Mouse (Mus musculus) common myeloid progenitor, adult 5-6 weeks (primary cell): Measurements from ENCODE around the gene Nrxn3. TPM values are rescaled to one million over a fixed set of nuclear protein-coding genes. Genes with fewer than 3 reads are reported as not detected.

Experiments used
- ATAC-seq: replicated peaks from 2 replicates; pipeline ENCODE4 v1.8.0; 2016; ENCODE audit warnings: low read depth, mild to moderate bottlenecking, moderate TSS enrichment, inconsistent platforms; ENCODE audit not compliant: poor library complexity, severe bottlenecking
- total RNA-seq: library from RNA; stranded (forward); fragments of 200-1000, 187-1606 nt; gene quantifications from 2 replicates; pipeline ENCODE4 v1.2.3, GENCODE M21; 2017

The Nrxn3 gene
- total RNA-seq, 1 experiment from 2014 or later: not detected

- no peak for ATAC-seq
These were observed 1256.5 kb downstream of the Nrxn3 start for GRCm38 (mm10) chr12:89979190-89979589.

DNA sequence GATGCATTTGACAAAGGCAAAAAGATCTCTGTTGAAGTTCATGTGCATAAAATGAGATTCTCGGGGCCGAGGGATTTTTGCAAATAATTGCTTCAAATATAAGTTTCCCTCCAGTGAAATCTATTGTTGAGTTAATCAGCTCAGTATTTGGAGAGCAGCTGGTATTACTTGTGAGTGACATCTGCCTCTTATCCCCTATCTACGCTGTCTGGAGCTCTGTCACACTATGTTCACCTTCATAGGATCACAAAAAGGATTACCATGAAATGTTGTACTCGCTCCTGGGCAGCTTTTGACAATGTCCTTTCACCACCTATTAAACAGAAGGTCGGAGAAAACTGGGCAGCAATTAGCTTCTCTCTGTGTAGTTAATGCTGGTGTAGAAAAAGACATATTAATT, 1259.8 kb downstream of the Nrxn3 start:
- no peak for ATAC-seq

DNA sequence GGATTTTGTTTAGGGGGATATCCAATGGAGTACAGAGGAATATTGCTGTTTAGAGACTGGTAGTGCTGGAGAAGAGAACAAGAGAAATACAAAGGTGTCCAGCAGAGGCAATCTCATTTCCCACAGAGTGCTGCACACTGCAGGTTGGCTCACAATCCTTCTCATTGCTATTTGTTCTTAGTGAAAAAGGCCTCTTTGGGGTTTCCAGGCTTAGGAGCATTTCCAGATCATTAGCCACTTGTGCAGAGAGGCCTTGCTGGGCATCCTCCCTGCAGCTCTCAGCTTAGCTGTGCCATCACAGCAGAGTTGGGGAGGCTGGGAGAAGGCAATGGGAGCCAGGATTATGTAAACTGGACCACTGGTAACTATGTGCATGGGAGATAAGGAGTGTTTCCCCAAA, 1260.7 kb downstream of the Nrxn3 start:
- no peak for ATAC-seq

DNA sequence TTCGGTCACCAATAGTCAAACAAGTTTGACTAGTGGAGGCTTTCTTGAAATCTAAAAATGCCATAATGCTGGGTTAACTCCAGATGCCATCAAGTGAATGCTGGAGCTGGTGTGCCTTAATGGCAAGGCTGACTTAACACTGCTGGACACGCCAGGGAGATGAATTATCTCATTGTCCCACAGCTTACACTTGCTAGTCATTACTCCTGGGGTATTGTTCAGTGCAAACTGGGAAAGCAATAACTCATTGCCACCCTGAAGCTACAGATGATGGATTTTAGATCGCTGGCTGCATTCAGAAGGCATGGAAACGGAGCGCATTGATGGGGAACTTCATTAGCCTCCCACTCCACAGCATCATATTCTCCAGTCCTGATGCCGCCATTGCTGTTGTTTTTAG, 1263.5 kb downstream of the Nrxn3 start:
- ATAC-seq: no peak

- ATAC-seq: no peak
These were observed 1270.6 kb downstream of the Nrxn3 start for GRCm38 (mm10) chr12:89993273-89993672.

GRCm38 (mm10) chr12:89995392-89995791, 1272.7 kb downstream of the Nrxn3 start:
- no peak for ATAC-seq

GRCm38 (mm10) chr12:90010280-90010679, 1287.6 kb downstream of the Nrxn3 start:
- no peak for ATAC-seq

DNA sequence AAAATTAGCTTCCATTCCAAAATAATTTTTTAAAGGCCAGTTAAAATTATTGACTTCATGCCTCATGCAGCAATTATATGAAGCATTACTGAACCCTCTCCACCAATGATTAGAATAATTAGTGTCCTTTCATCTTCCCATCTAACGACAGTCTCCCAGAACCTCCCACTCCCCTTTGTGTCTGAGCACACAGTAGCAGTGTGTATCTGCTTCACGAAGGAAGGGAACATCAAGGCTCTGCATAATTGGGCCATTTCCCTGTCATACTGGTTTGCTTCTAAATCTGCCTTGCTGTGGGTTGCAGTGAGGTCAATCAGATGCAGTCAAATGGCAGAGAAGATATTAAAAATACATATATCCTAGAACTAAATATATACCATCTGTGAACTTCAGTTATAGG, 1291.3 kb downstream of the Nrxn3 start:
- no peak for ATAC-seq

DNA sequence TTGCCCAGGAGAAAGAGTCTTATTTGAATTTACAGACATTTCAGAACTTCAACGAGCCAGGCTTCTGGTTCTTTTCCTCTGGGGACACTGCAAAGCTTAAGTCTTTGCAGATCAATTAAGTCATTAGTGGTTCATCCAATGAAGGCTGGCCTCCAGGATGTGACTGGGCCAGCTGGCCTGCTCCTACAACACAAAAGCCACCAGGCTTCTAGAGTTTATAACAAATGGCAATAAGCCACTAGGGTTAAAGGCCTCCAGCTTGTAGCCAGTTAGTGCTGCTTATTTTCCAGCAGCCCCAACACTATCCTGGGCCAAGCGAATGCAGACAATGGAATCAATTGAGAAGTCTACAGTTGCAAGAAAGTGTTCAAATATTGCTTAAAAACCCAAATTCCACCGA, 1304.3 kb downstream of the Nrxn3 start:
- ATAC-seq: no peak

DNA sequence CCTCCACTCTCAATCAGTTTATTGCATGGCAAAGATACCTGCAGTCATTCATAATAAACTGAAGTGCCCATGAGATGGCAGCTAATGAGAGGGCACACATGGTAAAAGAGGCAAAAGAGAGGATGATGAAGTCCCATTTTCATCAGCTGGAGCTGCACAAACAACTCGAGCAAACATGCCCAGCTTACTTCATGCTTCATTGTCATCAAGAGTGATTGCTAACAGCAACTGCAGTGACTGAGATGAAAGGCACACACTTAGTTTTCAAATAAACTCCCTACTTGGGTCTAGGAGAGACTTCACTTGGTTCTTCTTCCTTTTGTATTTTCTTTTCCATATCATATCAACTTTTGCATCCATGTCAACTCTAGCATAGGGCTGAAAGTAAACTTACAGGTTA, 1318.4 kb downstream of the Nrxn3 start:
- no peak for ATAC-seq

- no peak for ATAC-seq
These were observed 1333.6 kb downstream of the Nrxn3 start for GRCm38 (mm10) chr12:90056256-90056655.

- ATAC-seq: no peak
These were observed 1337.1 kb downstream of the Nrxn3 start for GRCm38 (mm10) chr12:90059786-90060185.

DNA sequence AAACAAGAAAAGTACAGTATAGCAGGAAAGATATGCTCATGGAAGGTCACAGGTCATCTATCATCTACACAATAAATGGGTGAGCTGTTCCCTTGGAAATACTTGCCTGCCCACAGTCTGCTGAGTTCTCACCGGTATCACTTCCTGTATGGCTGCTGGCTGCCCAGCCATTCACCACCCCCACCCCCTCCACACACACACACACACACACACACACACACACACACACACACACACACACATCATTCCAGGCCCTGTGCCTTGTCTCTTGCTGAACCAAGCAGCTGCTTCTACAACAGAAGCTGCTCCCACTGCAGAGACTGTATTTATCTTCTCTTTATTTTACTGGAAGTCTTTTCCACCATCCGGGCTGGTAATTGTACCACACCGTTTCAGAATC, 1338.6 kb downstream of the Nrxn3 start:
- ATAC-seq: 0 out of 2 replicates have a peak, but pooled peaks have one; percentile 39

GRCm38 (mm10) chr12:90062219-90062618, 1339.5 kb downstream of the Nrxn3 start:
- ATAC-seq: no peak

DNA sequence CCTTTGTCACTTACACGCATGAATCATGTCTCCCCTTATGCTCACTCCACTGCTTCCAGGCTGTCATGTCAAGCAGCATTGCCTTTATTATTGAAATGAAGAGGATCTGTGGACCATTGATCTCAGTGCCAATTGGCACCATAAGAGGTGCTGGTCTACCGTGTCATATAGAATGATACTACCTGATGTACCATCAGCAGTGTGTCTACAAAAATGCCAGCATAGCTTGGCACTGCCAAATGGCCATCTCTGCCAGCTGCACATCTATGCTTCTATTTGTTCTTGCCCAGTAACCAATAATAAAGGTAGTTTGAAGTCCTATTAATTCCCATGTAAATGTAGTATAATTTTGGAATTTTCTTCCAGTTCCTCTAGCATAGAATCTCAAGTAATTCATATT, 1340.8 kb downstream of the Nrxn3 start:
- ATAC-seq: no peak

- no peak for ATAC-seq
These were observed 1363.2 kb downstream of the Nrxn3 start for GRCm38 (mm10) chr12:90085862-90086261.

GRCm38 (mm10) chr12:90095754-90096153, 1373.1 kb downstream of the Nrxn3 start:
- 0 out of 2 replicates have a peak, but pooled peaks have one; percentile 29 for ATAC-seq

GRCm38 (mm10) chr12:90113351-90113791, 1390.7 kb downstream of the Nrxn3 start:
- no peak for ATAC-seq

- no peak for ATAC-seq
These were observed 1409.5 kb downstream of the Nrxn3 start for GRCm38 (mm10) chr12:90131927-90132869.

- no peak for ATAC-seq
These were observed 1419.3 kb downstream of the Nrxn3 start for GRCm38 (mm10) chr12:90142011-90142410.

- no peak for ATAC-seq
These were observed 1421.6 kb downstream of the Nrxn3 start for GRCm38 (mm10) chr12:90144247-90144646.
